Mouse (Mus musculus): ENCODE measurements around the gene A330070K13Rik.

The A330070K13Rik gene

GRCm38 (mm10) chr5:130384222-130384912, at the start of gene A330070K13Rik:
Gene A330070K13Rik (minus strand): TSS chr5:130384631.
- peak; percentile 36 for DNase-seq (ENCODE audit: low spot score)

DNA sequence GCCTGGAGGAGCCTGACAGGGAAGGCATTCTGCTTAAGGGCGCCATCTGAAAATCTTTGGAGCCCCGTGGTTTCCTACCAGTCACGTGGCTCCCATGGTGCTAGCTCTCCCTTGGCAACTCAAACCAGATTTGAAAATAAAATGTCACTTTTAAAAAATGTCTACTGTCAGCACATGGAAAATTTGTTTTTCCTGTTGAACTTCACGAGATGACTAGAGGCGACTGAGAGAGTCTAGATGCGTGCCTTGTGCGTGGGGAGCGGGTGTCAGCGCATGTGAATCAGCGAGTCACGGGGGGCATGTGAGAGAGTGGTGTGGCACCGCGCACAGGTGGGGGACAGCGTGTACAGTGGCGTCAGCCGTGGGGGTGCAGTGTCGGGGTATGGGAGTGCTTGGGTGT, 27.1 kb upstream of the A330070K13Rik start:
- DNase-seq (ENCODE audit: low spot score), result no peak

- DNase-seq (ENCODE audit: low spot score), result no peak
Measured at GRCm38 (mm10) chr5:130409706-130410105, 25.3 kb upstream of the A330070K13Rik start.

- DNase-seq (ENCODE audit: low spot score), result peak; percentile 62
Measured at GRCm38 (mm10) chr5:130405201-130405600, 20.8 kb upstream of the A330070K13Rik start.

DNA sequence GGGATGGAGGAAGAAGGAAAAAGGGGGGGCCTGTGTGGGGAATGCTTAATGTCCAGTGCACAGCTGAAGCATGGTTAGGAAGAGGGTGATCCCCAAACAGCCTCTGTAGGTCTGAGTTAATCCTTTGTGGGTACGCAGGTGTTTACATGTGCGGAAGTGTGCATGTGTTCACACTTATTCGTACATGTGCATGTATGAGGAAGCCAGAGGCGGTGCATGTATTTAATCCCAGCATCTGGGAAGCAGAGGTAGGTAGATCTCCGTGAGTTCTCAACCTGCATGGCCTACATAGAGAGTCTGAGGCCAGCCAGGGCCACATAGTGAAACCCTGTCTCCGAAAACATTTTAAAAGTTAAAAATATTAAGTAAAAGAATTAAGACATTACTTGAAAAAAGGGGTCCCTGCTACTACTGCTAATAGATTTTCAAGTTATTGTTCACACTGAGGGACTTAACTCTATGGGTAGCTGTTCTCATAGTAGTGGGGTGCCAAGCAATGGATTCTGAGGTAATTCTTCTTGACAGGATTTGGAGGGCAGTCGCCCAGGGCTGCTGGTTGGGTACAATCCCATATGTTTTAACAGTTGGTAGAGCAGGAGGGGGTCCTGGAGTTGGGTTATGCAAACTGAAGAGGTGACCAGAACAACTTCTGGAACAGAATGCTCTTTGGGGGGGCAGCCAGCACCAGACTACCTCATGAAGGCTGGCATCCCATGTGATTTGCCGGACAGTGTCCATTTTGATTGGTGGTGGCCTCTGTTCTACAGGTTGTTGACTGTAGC, 15.9 kb upstream of the A330070K13Rik start:
- DNase-seq (ENCODE audit: low spot score), result no peak

DNA sequence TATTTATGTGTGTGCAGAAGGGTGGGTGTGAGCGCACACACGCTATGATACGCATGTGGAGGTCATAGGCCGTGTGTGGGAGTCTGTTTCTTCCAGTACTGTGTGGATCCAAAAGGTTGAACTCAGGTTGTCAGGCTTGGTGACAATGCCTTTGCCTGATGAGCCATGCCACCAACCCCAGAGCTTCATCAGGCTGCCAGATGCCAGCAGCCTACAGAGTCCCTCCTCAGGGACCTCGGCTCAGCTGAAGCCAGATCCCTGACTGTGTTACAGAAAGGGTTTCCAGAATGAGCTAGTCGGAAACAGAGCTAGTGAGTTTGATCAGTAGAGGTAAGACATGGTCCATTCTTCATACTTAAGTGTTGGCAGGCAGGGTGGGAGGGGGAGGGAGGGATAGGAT, 10.7 kb upstream of the A330070K13Rik start:
- no peak for DNase-seq (ENCODE audit: low spot score)

GRCm38 (mm10) chr5:130394386-130394785, 10.0 kb upstream of the A330070K13Rik start:
- no peak for DNase-seq (ENCODE audit: low spot score)

DNA sequence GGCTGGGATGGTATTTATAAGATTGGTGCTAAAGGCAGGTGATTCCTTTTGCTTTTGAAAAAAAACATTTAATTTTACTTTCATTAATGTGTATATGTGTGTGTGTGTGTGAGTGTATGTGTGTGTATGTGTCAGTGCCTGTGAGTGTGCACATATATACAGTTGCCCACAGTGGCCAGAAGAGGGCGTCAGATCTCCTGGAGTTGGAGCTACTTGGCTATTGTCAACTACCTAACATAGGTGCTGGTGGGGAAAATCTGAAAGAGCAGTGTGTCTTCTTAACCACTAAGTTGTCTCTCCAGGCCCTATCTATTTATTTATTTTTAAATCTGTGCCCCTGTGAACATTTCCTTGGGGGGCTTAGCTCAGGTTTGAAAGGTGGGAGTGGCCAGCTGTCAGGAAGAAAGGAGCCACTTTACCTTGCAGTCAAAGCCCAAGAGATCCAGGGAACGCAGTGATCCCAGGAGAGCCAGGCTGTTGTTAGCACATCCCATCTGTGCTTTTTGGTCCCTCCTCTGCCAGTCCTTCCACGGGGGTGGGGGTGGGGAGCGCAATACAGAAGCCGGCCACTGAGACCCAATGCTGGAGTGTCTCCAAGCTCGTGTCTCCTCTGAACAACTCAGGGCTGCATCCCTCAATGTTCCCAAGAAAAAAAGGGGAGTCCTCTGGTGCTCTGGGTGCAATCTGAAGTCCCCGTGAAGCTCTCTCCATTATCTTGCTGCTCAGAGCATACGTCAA, 9.4 kb upstream of the A330070K13Rik start:
- no peak for DNase-seq (ENCODE audit: low spot score)

- peak; percentile 43 for DNase-seq (ENCODE audit: low spot score)
Measured at GRCm38 (mm10) chr5:130386418-130386817, 2.0 kb upstream of the A330070K13Rik start.

GRCm38 (mm10) chr5:130375411-130375810, 9.0 kb downstream of the A330070K13Rik start:
- DNase-seq (ENCODE audit: low spot score), result no peak

- no peak for DNase-seq (ENCODE audit: low spot score)
Measured at GRCm38 (mm10) chr5:130369237-130369636, 15.2 kb downstream of the A330070K13Rik start, which contains the start of gene Caln1. Gene Caln1 (plus strand): TSS chr5:130369455.

- no peak for DNase-seq (ENCODE audit: low spot score)
Measured at GRCm38 (mm10) chr5:130368236-130368635, 16.2 kb downstream of the A330070K13Rik start.

DNA sequence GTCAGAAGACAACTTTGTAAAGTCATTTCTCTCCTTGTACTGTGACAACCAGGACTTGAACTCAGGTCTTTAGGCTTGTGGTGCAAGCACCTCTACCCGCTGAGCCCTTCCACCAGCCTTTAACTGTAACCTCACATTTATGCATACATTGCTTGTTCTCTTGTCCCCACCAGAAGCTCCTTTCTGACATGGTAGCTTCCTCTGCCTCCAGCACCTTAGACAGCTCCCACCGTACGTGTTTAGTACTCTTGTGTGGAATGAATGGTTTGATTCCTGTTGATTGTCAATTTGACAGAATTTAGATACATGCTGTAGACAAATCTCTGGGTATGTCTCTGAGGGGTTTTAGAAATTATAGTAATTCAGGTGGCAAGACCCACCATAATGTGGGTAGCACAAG, 20.7 kb downstream of the A330070K13Rik start:
- DNase-seq (ENCODE audit: low spot score), result peak; percentile 57

- no peak for DNase-seq (ENCODE audit: low spot score)
Measured at GRCm38 (mm10) chr5:130363111-130363510, 21.3 kb downstream of the A330070K13Rik start.

GRCm38 (mm10) chr5:130355223-130355622, 29.2 kb downstream of the A330070K13Rik start:
- no peak for DNase-seq (ENCODE audit: low spot score)

GRCm38 (mm10) chr5:130345871-130346270, 38.6 kb downstream of the A330070K13Rik start:
- no peak for DNase-seq (ENCODE audit: low spot score)

GRCm38 (mm10) chr5:130344999-130345398, 39.4 kb downstream of the A330070K13Rik start:
- DNase-seq (ENCODE audit: low spot score), result no peak

DNA sequence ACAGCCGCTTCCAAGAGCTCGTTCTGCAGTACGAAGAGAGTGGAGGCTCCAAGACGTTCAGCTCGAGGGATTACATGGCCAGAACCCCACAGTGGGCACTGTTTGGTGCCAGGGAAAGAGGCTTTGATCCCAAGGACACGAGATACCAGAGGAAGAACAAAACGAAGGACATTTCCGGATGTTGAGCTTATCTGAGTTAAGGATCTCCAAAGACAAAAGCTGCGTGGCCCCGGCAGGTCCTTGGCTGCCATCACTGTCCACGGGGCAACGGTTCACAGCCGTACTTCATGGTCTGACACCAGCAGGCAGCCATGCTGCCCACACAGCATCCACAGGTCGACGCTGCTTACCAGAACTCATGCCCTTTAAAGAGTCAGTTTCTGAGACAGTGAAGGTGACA, 43.8 kb downstream of the A330070K13Rik start:
- no peak for DNase-seq (ENCODE audit: low spot score)

- no peak for DNase-seq (ENCODE audit: low spot score)
Measured at GRCm38 (mm10) chr5:130335462-130335861, 49.0 kb downstream of the A330070K13Rik start.

- DNase-seq (ENCODE audit: low spot score), result no peak
Measured at GRCm38 (mm10) chr5:130333971-130334370, 50.5 kb downstream of the A330070K13Rik start.

DNA sequence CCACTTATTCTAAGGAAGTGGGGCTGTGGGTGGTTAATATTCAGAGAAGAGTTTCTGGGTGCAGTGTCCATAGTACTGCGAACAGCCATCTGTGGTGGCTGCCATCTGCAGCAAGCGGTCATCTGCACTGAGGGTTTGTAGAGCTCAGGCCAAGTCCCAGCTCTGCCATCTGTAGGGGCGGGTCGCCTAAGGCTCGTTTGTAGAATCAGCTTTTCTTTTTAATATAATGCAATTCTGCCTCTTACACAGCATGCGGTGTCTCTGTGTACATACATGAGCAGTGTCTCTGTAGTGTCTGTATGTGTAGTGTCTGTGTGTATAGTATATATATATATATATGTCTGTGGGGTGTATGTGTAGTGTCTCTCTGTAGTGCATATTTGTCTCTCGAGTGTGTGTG, 50.9 kb downstream of the A330070K13Rik start:
- DNase-seq (ENCODE audit: low spot score), result no peak

DNA sequence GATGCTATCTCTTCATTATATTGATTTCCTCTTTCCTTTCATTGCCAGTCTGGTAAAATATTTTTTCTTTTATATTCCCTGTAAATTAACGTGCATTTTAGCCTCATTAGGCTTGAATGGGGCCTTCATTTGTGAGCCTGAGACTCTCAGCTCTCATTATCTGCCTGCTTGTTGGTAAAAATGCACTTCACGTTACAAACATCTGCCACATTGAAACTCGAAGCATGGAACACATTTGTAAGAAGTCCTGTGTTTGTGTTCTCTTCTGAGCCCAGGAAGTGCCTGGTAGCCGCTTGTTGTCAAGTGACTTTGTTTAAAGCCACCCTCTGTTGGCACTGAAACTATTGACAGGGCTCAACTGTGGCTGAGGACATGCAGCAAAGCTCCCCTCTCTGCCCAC, 53.2 kb downstream of the A330070K13Rik start:
- DNase-seq (ENCODE audit: low spot score), result no peak

GRCm38 (mm10) chr5:130330801-130331200, 53.6 kb downstream of the A330070K13Rik start:
- DNase-seq (ENCODE audit: low spot score), result no peak

Data from embryo, embryonic 10 days (tissue).